Comparison of ENCODE assay signal across 8 mouse cellular contexts in the genomic region with DNA sequence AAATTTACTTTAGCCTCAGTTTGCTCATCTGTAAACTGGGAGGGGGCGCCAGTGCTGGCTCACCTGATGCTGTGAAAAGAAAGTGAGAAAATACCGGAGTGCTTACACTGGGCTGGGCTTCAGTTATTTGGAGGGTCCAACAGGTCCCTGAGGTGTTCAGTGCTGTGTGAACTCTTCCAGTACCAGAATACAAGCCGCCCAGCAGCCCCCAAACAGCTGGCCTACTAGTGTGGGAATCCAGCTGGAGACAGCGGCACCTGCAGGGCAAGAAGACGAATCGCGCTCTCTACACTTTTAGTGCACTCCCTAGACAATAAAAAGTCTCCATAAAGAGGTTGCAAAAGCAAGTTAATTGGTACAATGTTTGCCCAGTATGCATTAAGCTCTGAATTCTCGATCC. TPM values are rescaled to one million over a fixed set of nuclear protein-coding genes. Genes with fewer than 3 reads are reported as not detected.
A peak's percentile ranks its signal among the peaks of the same experiment; 100 is the strongest.
DNase-seq lines count a peak whose midpoint lies in the region; ATAC-seq and TF ChIP-seq lines count a peak whose summit lies in the region.

No protein-coding gene starts in this region.

- H3K4me2 ChIP-seq in embryonic facial prominence, embryonic 15.5 days (replicated peaks): peak overlapping the region; percentile 63
- H3K4me2 ChIP-seq in heart, embryonic 13.5 days: peak overlapping the region; percentile 79
- peak overlapping the region; percentile 84 for H3K4me2 ChIP-seq in kidney, postnatal 0 days (ENCODE audit: low read length)
- H3K4me2 ChIP-seq in liver, embryonic 15.5 days: peak overlapping the region; percentile 90

- peak; percentile 88 for DNase-seq in CD4-positive, CD25-positive, alpha-beta regulatory T cell, adult 2 months (ENCODE audit: low read depth, low spot score)
- DNase-seq in adrenal gland, postnatal 25 days: peak; percentile 66
- peak; percentile 94 for DNase-seq in kidney, postnatal 0 days (ENCODE audit: low spot score)
- DNase-seq in neural tube, embryonic 10.5 days (ENCODE audit: extremely low spot score, low spot score): peak; percentile 63
- peak; percentile 88 for DNase-seq in testis, postnatal 10 days (ENCODE audit: low spot score)

- peak overlapping the region; percentile 98 for H3K4me3 ChIP-seq in embryonic facial prominence, embryonic 15.5 days (replicated peaks)
- peak overlapping the region; percentile 88 for H3K4me3 ChIP-seq in heart, embryonic 13.5 days
- peak overlapping the region; percentile 71 for H3K4me3 ChIP-seq in kidney, postnatal 0 days (replicated peaks; ENCODE audit: low read depth, low read length)
- peak overlapping the region; percentile 81 for H3K4me3 ChIP-seq in liver, embryonic 15.5 days (replicated peaks)

- 0 out of 2 replicates have a peak, but pooled peaks have one; percentile 48 for ATAC-seq in embryonic facial prominence, embryonic 15.5 days (ENCODE audit: insufficient number of reproducible peaks, low FRiP score, low TSS enrichment, low read depth)
- ATAC-seq in heart, embryonic 13.5 days (ENCODE audit: extremely low read depth, insufficient number of reproducible peaks, low FRiP score, low TSS enrichment): peak; percentile 44; the same call in 1 of the 2 replicates
- peak; percentile 69 for ATAC-seq in kidney, postnatal 0 days (replicated peaks; ENCODE audit: low FRiP score, low read depth)
- ATAC-seq in liver, embryonic 15.5 days (ENCODE audit: insufficient read depth): peak; percentile 25

- peaks cover 17% of the 10 kb centered on the region for H3K4me1 ChIP-seq in embryonic facial prominence, embryonic 15.5 days
- H3K4me1 ChIP-seq in heart, embryonic 13.5 days: peaks cover 19% of the 10 kb centered on the region
- no peaks in the 10 kb centered on the region for H3K4me1 ChIP-seq in kidney, postnatal 0 days (replicated peaks; ENCODE audit: insufficient read depth, low read length)
- peaks cover 46% of the 10 kb centered on the region for H3K4me1 ChIP-seq in liver, embryonic 15.5 days (replicated peaks)

- peak; percentile 81 for TF ChIP-seq CTCF in kidney, postnatal 0 days (IDR thresholded peaks at IDR 0.05; ENCODE audit: low read depth)

- peak overlapping the region; percentile 95 for H3K27ac ChIP-seq in embryonic facial prominence, embryonic 15.5 days (replicated peaks)
- H3K27ac ChIP-seq in heart, embryonic 13.5 days (replicated peaks): peak overlapping the region; percentile 95
- H3K27ac ChIP-seq in kidney, postnatal 0 days: peak overlapping the region; percentile 96
- peak overlapping the region; percentile 100 for H3K27ac ChIP-seq in liver, embryonic 15.5 days (replicated peaks)

- peak overlapping the region; percentile 92 for H3K9ac ChIP-seq in embryonic facial prominence, embryonic 15.5 days
- peak overlapping the region; percentile 93 for H3K9ac ChIP-seq in heart, embryonic 13.5 days
- peak overlapping the region; percentile 47 for H3K9ac ChIP-seq in kidney, postnatal 0 days (ENCODE audit: low read depth, low read length)
- H3K9ac ChIP-seq in liver, embryonic 15.5 days: peak overlapping the region; percentile 66; the same call in 1 of the 2 replicates

- H3K36me3 ChIP-seq in embryonic facial prominence, embryonic 15.5 days: peaks cover 17% of the 10 kb centered on the region
- H3K36me3 ChIP-seq in heart, embryonic 13.5 days: peaks cover 22% of the 10 kb centered on the region
- H3K36me3 ChIP-seq in kidney, postnatal 0 days (ENCODE audit: insufficient read depth, low read length): peaks cover 17% of the 10 kb centered on the region
- H3K36me3 ChIP-seq in liver, embryonic 15.5 days (replicated peaks): peaks cover 23% of the 10 kb centered on the region

- WGBS in embryonic facial prominence, embryonic 15.5 days: 15% methylated on average over 8 of the region's 8 CpGs
- WGBS in heart, embryonic 13.5 days: 16% methylated on average over 8 of the region's 8 CpGs
- WGBS in kidney, postnatal 0 days: 7% methylated on average over 8 of the region's 8 CpGs
- 7% methylated on average over 8 of the region's 8 CpGs for WGBS in liver, embryonic 15.5 days (ENCODE audit: insufficient replicate concordance)

- H3K27me3 ChIP-seq in embryonic facial prominence, embryonic 15.5 days: no peaks in the 10 kb centered on the region
- 0 out of 2 replicates have a peak, but pooled peaks cover 5% of the 10 kb centered on the region for H3K27me3 ChIP-seq in heart, embryonic 13.5 days (replicated peaks)
- H3K27me3 ChIP-seq in kidney, postnatal 0 days (ENCODE audit: insufficient read depth, low read length): no peaks in the 10 kb centered on the region
- H3K27me3 ChIP-seq in liver, embryonic 15.5 days: no peaks in the 10 kb centered on the region

- no peaks in the 10 kb centered on the region for H3K9me3 ChIP-seq in embryonic facial prominence, embryonic 15.5 days (replicated peaks)
- H3K9me3 ChIP-seq in heart, embryonic 13.5 days: no peaks in the 10 kb centered on the region
- H3K9me3 ChIP-seq in kidney, postnatal 0 days (replicated peaks; ENCODE audit: low read length): no peaks in the 10 kb centered on the region
- H3K9me3 ChIP-seq in liver, embryonic 15.5 days (replicated peaks): no peaks in the 10 kb centered on the region

RNA-seq across cellular contexts. Expression of gene Tpd52l2, which starts 0.7 kb away (rescaled TPM):
- 118 and 121 TPM in 2 replicates for total RNA-seq in adrenal gland, postnatal 25 days (2021)
- polyA plus RNA-seq in embryonic facial prominence, embryonic 15.5 days (2015; fragmentation: Nextera tagmentation; extraction: Ambion mirVana): 166 and 173 TPM in 2 replicates
- polyA plus RNA-seq in heart, embryonic 13.5 days (2015; fragmentation: Nextera tagmentation; extraction: Ambion mirVana): 109 and 118 TPM in 2 replicates
- 140 and 144 TPM in 2 replicates for polyA plus RNA-seq in kidney, postnatal 0 days (2015; fragmentation: Nextera tagmentation; extraction: Ambion mirVana)
- polyA plus RNA-seq in liver, embryonic 15.5 days (2015; fragmentation: Nextera tagmentation; extraction: Ambion mirVana): 67.3 and 68.4 TPM in 2 replicates

RNA-seq across cellular contexts. Expression of gene Abhd16b, which starts 3.3 kb away (rescaled TPM):
- total RNA-seq in adrenal gland, postnatal 25 days (2021): not detected in 2 replicates
- 0.18 and 0.24 TPM in 2 replicates for polyA plus RNA-seq in embryonic facial prominence, embryonic 15.5 days (2015; fragmentation: Nextera tagmentation; extraction: Ambion mirVana)
- 0.11 and 0.27 TPM in 2 replicates for polyA plus RNA-seq in heart, embryonic 13.5 days (2015; fragmentation: Nextera tagmentation; extraction: Ambion mirVana)
- 0.12 and 0.17 TPM in 2 replicates for polyA plus RNA-seq in kidney, postnatal 0 days (2015; fragmentation: Nextera tagmentation; extraction: Ambion mirVana)
- not detected in 2 replicates for polyA plus RNA-seq in liver, embryonic 15.5 days (2015; fragmentation: Nextera tagmentation; extraction: Ambion mirVana)

RNA-seq across cellular contexts. Expression of gene Dnajc5, which starts 24.0 kb away (rescaled TPM):
- total RNA-seq in adrenal gland, postnatal 25 days (2021): 81.9 and 101 TPM in 2 replicates
- 87.7 and 92.0 TPM in 2 replicates for polyA plus RNA-seq in embryonic facial prominence, embryonic 15.5 days (2015; fragmentation: Nextera tagmentation; extraction: Ambion mirVana)
- 77.4 and 79.8 TPM in 2 replicates for polyA plus RNA-seq in heart, embryonic 13.5 days (2015; fragmentation: Nextera tagmentation; extraction: Ambion mirVana)
- polyA plus RNA-seq in kidney, postnatal 0 days (2015; fragmentation: Nextera tagmentation; extraction: Ambion mirVana): 70.5 and 79.5 TPM in 2 replicates
- 27.7 and 29.8 TPM in 2 replicates for polyA plus RNA-seq in liver, embryonic 15.5 days (2015; fragmentation: Nextera tagmentation; extraction: Ambion mirVana)

RNA-seq across cellular contexts. Expression of gene Zbtb46, which starts 37.1 kb away (rescaled TPM):
- total RNA-seq in adrenal gland, postnatal 25 days (2021): 14.6 and 20.8 TPM in 2 replicates
- polyA plus RNA-seq in embryonic facial prominence, embryonic 15.5 days (2015; fragmentation: Nextera tagmentation; extraction: Ambion mirVana): 4.0 and 4.6 TPM in 2 replicates
- 10.6 TPM in 2 replicates for polyA plus RNA-seq in heart, embryonic 13.5 days (2015; fragmentation: Nextera tagmentation; extraction: Ambion mirVana)
- polyA plus RNA-seq in kidney, postnatal 0 days (2015; fragmentation: Nextera tagmentation; extraction: Ambion mirVana): 15.6 and 17.8 TPM in 2 replicates
- polyA plus RNA-seq in liver, embryonic 15.5 days (2015; fragmentation: Nextera tagmentation; extraction: Ambion mirVana): 7.9 and 8.7 TPM in 2 replicates

Comparison
In these comparisons a context has a peak if more than half of its experiments do, and no peak if none do; other contexts are left out.
1. Peak in every context shown above with its lines: DNase-seq, ATAC-seq, H3K4me3 ChIP-seq and H3K27ac ChIP-seq.